Mouse (Mus musculus) forebrain, embryonic 14.5 days (tissue): Measurements from ENCODE around the gene Tspan17. TPM values are rescaled to one million over a fixed set of nuclear protein-coding genes. Genes with fewer than 3 reads are reported as not detected.

Source experiments
- ATAC-seq: fragments of 200-750 bp; cut with Nextera tagmentation; 2 replicates; pipeline ENCODE4 v1.8.0; 2017; ENCODE audit warnings: mild to moderate bottlenecking, moderate library complexity
- DNase-seq: peaks from one replicate; pipeline ENCODE4 v3.0.0-alpha.2; 2015; ENCODE audit warnings: low spot score
- H3K27ac ChIP-seq: fragments of 300-500 bp; sonication (generic); 2 replicates; pipeline ENCODE4 v1.5.1; 2014; ENCODE audit warnings: low read depth, mild to moderate bottlenecking, control low read depth, low read length, moderate library complexity
- H3K27me3 ChIP-seq: fragments of 300-500 bp; sonication (generic); replicated peaks from 2 replicates; pipeline ENCODE4 v1.6.1; 2014; ENCODE audit warnings: low read length, control low read depth, mixed read lengths; ENCODE audit not compliant: control insufficient read depth, insufficient read depth
- H3K36me3 ChIP-seq: fragments of 300-500 bp; sonication (generic); 2 replicates; pipeline ENCODE4 v1.6.1; 2014; ENCODE audit warnings: low read length, control low read depth; ENCODE audit not compliant: control insufficient read depth, insufficient read depth
- H3K4me1 ChIP-seq: fragments of 300-500 bp; sonication (generic); 2 replicates; pipeline ENCODE4 v1.6.1; 2014; ENCODE audit warnings: antibody characterized with exemption, low read length, control low read depth; ENCODE audit not compliant: control insufficient read depth, insufficient read depth
- H3K4me2 ChIP-seq: fragments of 300-500 bp; sonication (generic); 2 replicates; pipeline ENCODE4 v1.6.1; 2014; ENCODE audit warnings: mild to moderate bottlenecking, control low read depth, low read length
- H3K4me3 ChIP-seq: fragments of 300-500 bp; sonication (generic); 2 replicates; pipeline ENCODE4 v1.5.1; 2014; ENCODE audit warnings: low read depth, low read length, control low read depth
- H3K9ac ChIP-seq: fragments of 300-500 bp; sonication (generic); 2 replicates; pipeline ENCODE4 v1.6.1; 2014; ENCODE audit warnings: mild to moderate bottlenecking, low read length, control low read depth, moderate library complexity
- H3K9me3 ChIP-seq: fragments of 300-500 bp; sonication (generic); replicated peaks from 2 replicates; pipeline ENCODE4 v1.6.1; 2016; ENCODE audit warnings: low read length, control low read depth, mixed read lengths; ENCODE audit not compliant: control insufficient read depth
- WGBS: fragments of 180-500 bp; shearing (Covaris S2); extraction: QIAGEN DNeasy Blood & Tissue Kit; methylation state at CpG from one replicate; pipeline ENCODE4 v1.1.7; 2014; 5-methylcytosine and 5-hydroxymethylcytosine counted together
- polyA plus RNA-seq: library from polyadenylated mRNA; unstranded; fragments of >200 nt; fragmentation: Nextera tagmentation; extraction: Ambion mirVana; gene quantifications from 2 replicates; pipeline ENCODE4 v1.2.1, GENCODE M21; 2014

Tspan17 gene
- polyA plus RNA-seq, 1 experiment from 2014 or later, result 16.3 TPM

DNA sequence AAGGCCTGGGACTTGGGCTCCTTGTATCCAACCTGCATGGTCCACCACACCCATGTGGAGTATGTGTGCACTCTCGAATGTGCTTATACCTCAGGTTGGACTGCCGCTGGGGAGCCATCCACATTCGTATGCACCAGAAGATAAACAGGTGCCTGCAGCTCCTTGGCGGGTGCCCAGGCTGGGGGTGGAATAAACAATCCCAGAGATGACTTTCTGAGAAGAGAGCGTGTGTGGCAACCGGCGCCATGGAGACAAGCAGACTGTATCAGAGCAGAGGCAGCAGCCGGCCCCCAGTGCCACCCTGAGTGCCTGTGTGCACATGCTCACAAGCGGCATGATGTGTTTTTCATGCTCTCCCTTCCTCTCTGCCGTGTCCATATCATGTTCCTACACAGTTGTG, 36.5 kb upstream of the Tspan17 start:
- H3K4me1 ChIP-seq, result peaks cover 42% of the 10 kb centered on the region
- 0 out of 2 replicates have a peak, but pooled peaks cover 4% of the 10 kb centered on the region for H3K36me3 ChIP-seq
- H3K9me3 ChIP-seq, result no peaks in the 10 kb centered on the region
- no peak overlapping the region for H3K4me2 ChIP-seq
- H3K9ac ChIP-seq, result no peak overlapping the region
- ATAC-seq, result no peak
- no peak overlapping the region for H3K27ac ChIP-seq
- no peak overlapping the region for H3K4me3 ChIP-seq
- 0 out of 2 replicates have a peak, but pooled peaks cover 6% of the 10 kb centered on the region for H3K27me3 ChIP-seq
- WGBS, result 61% methylated on average over 10 of the region's 10 CpGs
- no peak for DNase-seq

DNA sequence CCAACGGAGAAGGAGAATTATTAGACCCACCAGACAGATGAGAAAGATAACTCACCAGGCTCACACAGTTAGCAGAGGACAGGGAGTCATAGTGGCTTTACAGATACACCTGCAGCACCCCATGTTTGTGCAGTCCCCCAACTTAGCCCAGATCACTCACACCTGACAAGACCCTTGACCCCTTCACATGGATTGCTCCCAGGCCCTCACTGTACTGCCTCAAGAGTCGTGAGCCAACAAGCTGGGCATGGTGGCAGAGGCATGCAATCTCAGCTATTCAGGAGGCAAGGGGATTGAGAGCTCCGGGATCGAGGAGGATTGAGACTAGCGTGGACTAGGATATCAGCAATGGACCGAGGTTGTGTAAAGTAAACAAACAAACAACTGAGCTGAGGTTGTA, 35.4 kb upstream of the Tspan17 start:
- no peaks in the 10 kb centered on the region for H3K9me3 ChIP-seq
- H3K4me3 ChIP-seq, result no peak overlapping the region
- ATAC-seq (no peak), DNase-seq (no peak)
- 67% methylated on average over 6 of the region's 6 CpGs for WGBS
- H3K36me3 ChIP-seq, result no peaks in the 10 kb centered on the region
- H3K4me1 ChIP-seq, result peaks cover 35% of the 10 kb centered on the region
- 0 out of 2 replicates have a peak, but pooled peaks cover 6% of the 10 kb centered on the region for H3K27me3 ChIP-seq
- H3K27ac ChIP-seq, result no peak overlapping the region
- H3K9ac ChIP-seq, result no peak overlapping the region
- no peak overlapping the region for H3K4me2 ChIP-seq

DNA sequence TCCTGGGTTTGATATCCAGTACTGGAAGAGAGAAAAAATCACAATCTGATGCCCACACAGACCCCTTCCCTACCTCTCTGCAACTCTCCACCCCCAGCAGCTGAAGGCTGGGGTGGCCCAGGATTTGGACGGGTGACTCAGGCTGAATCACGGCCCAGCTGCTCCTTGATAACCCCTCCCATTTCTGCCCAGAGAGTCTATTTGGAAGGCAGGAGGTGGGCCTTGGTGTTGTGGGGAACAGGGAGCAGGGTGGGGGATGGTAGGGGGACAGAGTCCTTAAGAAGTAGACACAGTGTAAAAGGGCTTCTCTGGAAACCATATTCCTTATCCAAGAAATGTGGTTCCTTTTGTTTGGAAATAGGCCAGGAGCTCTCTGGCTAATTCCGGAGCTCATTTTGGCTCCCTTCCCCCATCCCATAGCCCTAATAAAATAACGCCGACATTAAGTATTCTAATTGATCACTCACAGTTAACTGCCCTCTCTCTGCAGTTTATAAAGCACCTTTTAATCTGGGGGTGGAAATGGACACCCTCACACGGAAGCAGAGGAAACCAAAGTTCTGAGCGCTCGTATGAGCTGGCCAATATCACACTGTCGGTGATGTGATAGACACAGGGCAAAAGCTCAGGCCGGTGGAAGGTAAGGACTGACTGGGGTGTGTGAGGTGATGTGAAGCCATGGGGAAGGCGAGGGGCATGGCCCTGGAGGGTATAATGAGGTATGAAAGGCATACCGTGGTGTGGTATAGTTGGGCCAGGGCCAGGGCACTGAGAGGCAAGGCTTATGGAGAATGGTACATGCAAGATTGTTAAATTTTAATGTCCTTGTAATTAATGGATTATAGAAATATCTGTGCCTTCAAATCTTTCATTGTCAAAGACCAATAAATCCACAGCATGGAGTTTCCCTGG, 34.8 kb upstream of the Tspan17 start:
- Histone ChIP-seq H3K4me1 (peaks cover 40% of the 10 kb centered on the region), H3K9ac (no peak overlapping the region; the same call in 1 of the 2 replicates), H3K27me3 (0 out of 2 replicates have a peak, but pooled peaks cover 6% of the 10 kb centered on the region), H3K36me3 (no peaks in the 10 kb centered on the region), H3K4me3 (no peak overlapping the region), H3K4me2 (no peak overlapping the region), H3K9me3 (no peaks in the 10 kb centered on the region), H3K27ac (no peak overlapping the region)
- WGBS, result 33% methylated on average over 12 of the region's 12 CpGs
- DNase-seq (peak; percentile 29), ATAC-seq (no peak)

DNA sequence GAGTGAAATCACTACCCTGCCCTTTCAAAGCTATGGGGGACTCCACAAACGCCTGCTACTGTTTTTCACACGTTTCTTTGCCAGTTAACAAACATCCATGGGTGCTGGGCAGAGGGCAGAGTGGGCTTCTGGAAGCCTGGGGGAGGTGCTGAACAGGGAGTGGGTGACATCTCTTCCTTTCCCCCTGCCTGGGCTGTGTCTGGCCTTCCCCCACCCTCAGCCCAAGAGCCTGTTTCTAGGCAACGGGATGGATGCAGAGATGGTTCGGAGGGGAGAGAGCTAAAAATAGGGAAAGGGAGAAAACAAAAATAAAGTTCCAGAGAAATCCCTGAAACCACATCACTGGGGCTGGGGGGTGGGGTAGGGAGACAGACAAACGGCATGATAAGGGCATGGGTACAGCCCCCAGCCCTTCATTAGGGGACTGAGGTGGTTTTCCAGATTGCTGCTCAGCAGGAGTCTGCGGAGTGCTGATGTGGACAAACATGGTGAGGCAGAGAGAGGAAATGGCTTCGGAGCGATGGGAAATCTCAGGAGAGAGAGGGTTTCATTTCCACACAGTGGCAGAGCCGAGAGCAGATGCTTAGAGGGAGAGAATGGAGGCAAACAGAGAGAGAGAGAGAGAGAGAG, 33.9 kb upstream of the Tspan17 start:
- H3K9ac ChIP-seq, result peak overlapping the region; percentile 38; the same call in 1 of the 2 replicates
- 0 out of 2 replicates have a peak, but pooled peaks cover 6% of the 10 kb centered on the region for H3K27me3 ChIP-seq
- 0 out of 2 replicates have a peak overlapping the region, but pooled peaks have one; percentile 26 for H3K4me2 ChIP-seq
- H3K27ac ChIP-seq, result peak overlapping the region; percentile 73
- peaks cover 49% of the 10 kb centered on the region for H3K4me1 ChIP-seq
- no peaks in the 10 kb centered on the region for H3K9me3 ChIP-seq
- ATAC-seq, result no peak
- H3K36me3 ChIP-seq, result no peaks in the 10 kb centered on the region
- peak; percentile 31 for DNase-seq
- H3K4me3 ChIP-seq, result no peak overlapping the region
- 18% methylated on average over 9 of the region's 9 CpGs for WGBS

DNA sequence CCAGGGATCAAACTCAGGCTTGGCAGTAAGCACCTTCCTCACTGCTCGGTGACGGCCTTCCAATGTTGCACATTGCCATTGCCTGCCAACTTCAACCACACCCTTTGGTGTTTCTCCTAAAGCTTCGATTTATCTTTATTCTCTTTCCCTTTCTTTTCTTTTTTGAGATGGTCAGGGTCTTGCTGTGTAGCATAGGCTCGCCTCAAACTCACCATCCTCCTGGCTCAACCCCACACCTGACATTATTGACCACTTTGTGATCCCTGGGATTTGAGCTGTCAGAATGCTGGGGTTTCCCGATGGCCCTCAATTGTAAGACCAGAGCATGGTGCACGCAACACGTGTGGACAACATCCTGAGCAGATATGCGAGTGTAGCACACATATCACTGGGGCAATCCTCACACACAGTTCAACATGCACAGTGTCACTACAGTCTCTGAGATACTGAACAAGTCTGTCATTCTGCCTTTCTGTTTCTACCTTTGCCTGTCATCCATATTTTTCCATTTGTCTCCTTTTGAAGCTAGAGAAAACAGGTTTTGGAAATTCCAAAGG, 32.9 kb upstream of the Tspan17 start:
- peaks cover 46% of the 10 kb centered on the region for H3K4me1 ChIP-seq
- WGBS, result 84% methylated on average over 8 of the region's 8 CpGs
- no peak overlapping the region for H3K4me3 ChIP-seq
- no peak overlapping the region for H3K4me2 ChIP-seq
- H3K9me3 ChIP-seq, result no peaks in the 10 kb centered on the region
- 0 out of 2 replicates have a peak, but pooled peaks cover 3% of the 10 kb centered on the region for H3K27me3 ChIP-seq
- H3K36me3 ChIP-seq, result no peaks in the 10 kb centered on the region
- DNase-seq, result no peak
- no peak overlapping the region for H3K27ac ChIP-seq
- no peak for ATAC-seq
- H3K9ac ChIP-seq, result no peak overlapping the region

DNA sequence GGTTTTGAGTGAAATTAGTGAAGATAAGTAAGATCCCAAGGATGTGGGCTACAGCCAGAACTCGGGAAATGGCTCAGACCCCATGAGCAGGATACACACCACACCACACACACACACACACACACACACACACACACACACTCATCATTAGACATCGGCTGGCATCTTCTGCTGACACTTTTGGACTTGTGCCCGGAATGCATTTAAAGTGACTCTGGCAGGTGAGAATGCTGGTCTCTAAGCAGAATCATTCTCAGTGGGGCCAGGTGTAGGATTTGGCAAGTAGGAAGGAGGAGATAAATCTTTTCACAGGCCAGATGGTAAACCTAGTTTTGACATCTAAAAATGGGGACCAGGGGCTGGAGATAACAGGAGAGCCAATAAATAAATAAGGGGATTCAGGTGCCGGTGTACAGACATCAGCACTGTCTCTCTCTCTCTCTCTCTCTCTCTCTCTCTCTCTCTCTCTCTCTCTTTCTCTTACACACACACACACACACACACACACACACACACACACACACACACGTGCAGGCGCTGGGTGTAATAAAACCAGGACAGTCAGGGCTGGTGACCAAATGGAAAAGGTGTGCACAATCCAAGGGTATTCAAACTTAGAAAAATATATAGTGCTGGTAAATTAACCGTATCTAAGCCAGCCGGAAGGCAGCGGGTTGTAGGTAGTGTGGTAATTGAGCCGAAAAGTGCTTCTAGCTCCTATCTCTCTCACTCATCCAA, 31.9 kb upstream of the Tspan17 start:
- H3K4me2 ChIP-seq, result peak overlapping the region; percentile 85
- H3K4me3 ChIP-seq, result peak overlapping the region; percentile 42
- no peaks in the 10 kb centered on the region for H3K36me3 ChIP-seq
- no peaks in the 10 kb centered on the region for H3K27me3 ChIP-seq
- no peaks in the 10 kb centered on the region for H3K9me3 ChIP-seq
- 35% methylated on average over 10 of the region's 10 CpGs for WGBS
- H3K27ac ChIP-seq, result peak overlapping the region; percentile 94
- peak overlapping the region; percentile 59 for H3K9ac ChIP-seq
- DNase-seq (peak; percentile 80), ATAC-seq (no peak; the same call in 1 of the 2 replicates)
- H3K4me1 ChIP-seq, result peaks cover 46% of the 10 kb centered on the region

- Histone ChIP-seq H3K27me3 (no peaks in the 10 kb centered on the region; the same call in 1 of the 2 replicates), H3K4me2 (peak overlapping the region; percentile 85), H3K9me3 (no peaks in the 10 kb centered on the region), H3K27ac (peak overlapping the region; percentile 94), H3K4me3 (peak overlapping the region; percentile 42), H3K36me3 (no peaks in the 10 kb centered on the region), H3K9ac (peak overlapping the region; percentile 59), H3K4me1 (peaks cover 46% of the 10 kb centered on the region)
- ATAC-seq, result peak; percentile 85
- peak; percentile 97 for DNase-seq
- under 1% methylated on average over 43 of the region's 43 CpGs for WGBS
These were observed 31.0 kb upstream of the Tspan17 start for GRCm38 (mm10) chr13:54758045-54758755.
